Mouse (Mus musculus) forebrain, embryonic 16.5 days (tissue): Measurements from ENCODE around the gene Abca1. TPM values are rescaled to one million over a fixed set of nuclear protein-coding genes. Genes with fewer than 3 reads are reported as not detected.

ENCODE experiments used
- ATAC-seq: fragments of 200-750 bp; cut with Nextera tagmentation; 2 replicates; pipeline ENCODE4 v1.8.0; 2017; ENCODE audit warnings: mild to moderate bottlenecking, moderate library complexity
- H3K27ac ChIP-seq: fragments of 300-500 bp; sonication (generic); 2 replicates; pipeline ENCODE4 v1.5.1; 2014; ENCODE audit warnings: low read length, control low read depth
- H3K27me3 ChIP-seq: fragments of 300-500 bp; sonication (generic); replicated peaks from 2 replicates; pipeline ENCODE4 v1.6.1; 2014; ENCODE audit warnings: low read length; ENCODE audit not compliant: control insufficient read depth, insufficient read depth
- H3K36me3 ChIP-seq: fragments of 300-500 bp; sonication (generic); 2 replicates; pipeline ENCODE4 v1.6.1; 2014; ENCODE audit not compliant: control insufficient read depth, insufficient read depth
- H3K4me1 ChIP-seq: fragments of 300-500 bp; sonication (generic); replicated peaks from 2 replicates; pipeline ENCODE4 v1.6.1; 2014; ENCODE audit warnings: low read length; ENCODE audit not compliant: control insufficient read depth, insufficient read depth
- H3K4me2 ChIP-seq: fragments of 300-500 bp; sonication (generic); 2 replicates; pipeline ENCODE4 v1.6.1; 2014; ENCODE audit warnings: mild to moderate bottlenecking, low read length, control low read depth
- H3K4me3 ChIP-seq: fragments of 300-500 bp; sonication (generic); replicated peaks from 2 replicates; pipeline ENCODE4 v1.5.1; 2014; ENCODE audit warnings: mild to moderate bottlenecking, low read length, control low read depth
- H3K9ac ChIP-seq: fragments of 300-500 bp; sonication (generic); replicated peaks from 2 replicates; pipeline ENCODE4 v1.6.1; 2014; ENCODE audit warnings: low read depth, low read length, control low read depth
- H3K9me3 ChIP-seq: fragments of 300-500 bp; sonication (generic); 2 replicates; pipeline ENCODE4 v1.6.1; 2016; ENCODE audit warnings: low read length; ENCODE audit not compliant: control insufficient read depth
- whole genome bisulfite sequencing: fragments of 180-500 bp; shearing (Covaris S2); extraction: QIAGEN DNeasy Blood & Tissue Kit; methylation state at CpG from one replicate; pipeline ENCODE4 v1.1.7; 2014; 5-methylcytosine and 5-hydroxymethylcytosine counted together
- polyA plus RNA-seq: library from polyadenylated mRNA; unstranded; fragments of >200 nt; fragmentation: Nextera tagmentation; extraction: Ambion mirVana; gene quantifications from 2 replicates; pipeline ENCODE4 v1.2.1, GENCODE M21; 2015

Abca1 gene
- polyA plus RNA-seq, 1 experiment from 2014 or later = 8.9 TPM

- Histone ChIP-seq H3K27me3 (no peaks in the 10 kb centered on the region), H3K36me3 (no peaks in the 10 kb centered on the region), H3K4me1 (peaks cover 2% of the 10 kb centered on the region; the same call in 1 of the 2 replicates), H3K4me3 (no peak overlapping the region), H3K9me3 (no peaks in the 10 kb centered on the region), H3K4me2 (no peak overlapping the region), H3K9ac (no peak overlapping the region), H3K27ac (no peak overlapping the region)
- 74% methylated on average over 4 of the region's 4 CpGs for WGBS
- ATAC-seq = peak; percentile 36; the same call in 1 of the 2 replicates
Observed at GRCm38 (mm10) chr4:53108194-53108593, 51.5 kb downstream of the Abca1 start.

DNA sequence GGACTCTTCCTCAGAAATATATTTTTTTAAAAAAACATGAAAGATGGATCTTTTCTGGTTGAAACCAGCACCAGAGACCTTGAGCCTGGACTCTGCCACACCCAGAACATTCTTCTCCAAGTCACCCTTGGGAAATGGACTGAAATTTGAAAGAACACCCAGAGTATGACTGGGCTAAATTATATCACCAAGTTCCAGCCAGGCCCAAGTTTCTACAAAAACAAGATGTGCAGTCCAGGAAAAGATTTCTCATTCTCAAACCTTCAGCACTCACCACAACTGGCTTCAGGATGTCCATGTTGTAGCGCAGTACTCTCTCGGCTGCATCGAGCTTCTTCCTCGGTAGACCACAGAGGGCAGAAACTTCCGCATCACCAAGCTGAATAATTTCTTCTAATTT lies 53.0 kb downstream of the Abca1 start:
- Histone ChIP-seq H3K36me3 (no peaks in the 10 kb centered on the region), H3K4me2 (no peak overlapping the region), H3K27ac (no peak overlapping the region), H3K27me3 (no peaks in the 10 kb centered on the region), H3K4me1 (peaks cover 2% of the 10 kb centered on the region; the same call in 1 of the 2 replicates), H3K9me3 (no peaks in the 10 kb centered on the region), H3K4me3 (no peak overlapping the region), H3K9ac (no peak overlapping the region)
- no peak for ATAC-seq
- 95% methylated on average over 5 of the region's 5 CpGs for WGBS

- WGBS = 91% methylated on average over 3 of the region's 3 CpGs
- no peak for ATAC-seq
- no peaks in the 10 kb centered on the region for H3K36me3 ChIP-seq
Observed at GRCm38 (mm10) chr4:53106071-53106470, 53.6 kb downstream of the Abca1 start.

GRCm38 (mm10) chr4:53104634-53105033 lies 55.1 kb downstream of the Abca1 start:
- ATAC-seq = no peak
- Histone ChIP-seq H3K27ac (no peak overlapping the region), H3K4me1 (no peaks in the 10 kb centered on the region), H3K9ac (no peak overlapping the region), H3K4me3 (no peak overlapping the region), H3K4me2 (no peak overlapping the region), H3K36me3 (no peaks in the 10 kb centered on the region), H3K9me3 (no peaks in the 10 kb centered on the region), H3K27me3 (no peaks in the 10 kb centered on the region)
- 71% methylated on average over 3 of the region's 3 CpGs for WGBS

More at GRCm38 (mm10) chr4:53106071-53106470, 53.6 kb downstream of the Abca1 start:
- H3K4me3 ChIP-seq = no peak overlapping the region
- no peak overlapping the region for H3K4me2 ChIP-seq
- H3K27me3 ChIP-seq = no peaks in the 10 kb centered on the region
- H3K9ac ChIP-seq = no peak overlapping the region
- H3K4me1 ChIP-seq = peaks cover 2% of the 10 kb centered on the region; the same call in 1 of the 2 replicates
- no peak overlapping the region for H3K27ac ChIP-seq
- no peaks in the 10 kb centered on the region for H3K9me3 ChIP-seq

DNA sequence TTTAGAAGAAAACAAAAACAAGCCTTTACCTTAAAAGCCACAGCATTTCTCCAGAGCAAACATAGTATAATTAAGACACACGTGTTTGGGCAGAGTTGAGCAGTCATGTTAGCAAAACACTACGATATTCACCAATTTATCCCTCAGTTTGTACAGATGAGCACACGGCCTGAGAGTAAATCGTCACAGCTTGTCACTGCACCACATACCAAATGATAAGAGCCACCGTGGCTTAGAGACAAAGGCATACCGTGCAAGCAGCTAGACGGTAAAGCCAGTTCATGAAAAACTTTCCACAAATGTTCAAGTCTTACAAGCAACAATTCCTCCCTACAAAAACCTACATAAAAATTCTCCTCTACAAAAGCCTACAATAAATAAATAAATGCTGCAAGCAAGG lies 57.2 kb downstream of the Abca1 start:
- no peak for ATAC-seq

GRCm38 (mm10) chr4:53101306-53101705 lies 58.4 kb downstream of the Abca1 start:
- H3K4me1 ChIP-seq = no peaks in the 10 kb centered on the region
- H3K9me3 ChIP-seq = no peaks in the 10 kb centered on the region
- no peak overlapping the region for H3K27ac ChIP-seq
- H3K36me3 ChIP-seq = no peaks in the 10 kb centered on the region
- no peak overlapping the region for H3K9ac ChIP-seq
- ATAC-seq = no peak
- no peak overlapping the region for H3K4me3 ChIP-seq
- WGBS = 77% methylated on average over 5 of the region's 5 CpGs
- no peak overlapping the region for H3K4me2 ChIP-seq
- H3K27me3 ChIP-seq = no peaks in the 10 kb centered on the region

More for the DNA sequence above, 57.2 kb downstream of the Abca1 start:
- Histone ChIP-seq H3K27me3 (no peaks in the 10 kb centered on the region), H3K9me3 (no peaks in the 10 kb centered on the region), H3K4me2 (no peak overlapping the region), H3K4me3 (no peak overlapping the region), H3K36me3 (no peaks in the 10 kb centered on the region), H3K9ac (no peak overlapping the region), H3K4me1 (no peaks in the 10 kb centered on the region), H3K27ac (no peak overlapping the region)
- 85% methylated on average over 7 of the region's 7 CpGs for whole genome bisulfite sequencing

- Histone ChIP-seq H3K9me3 (no peaks in the 10 kb centered on the region), H3K9ac (no peak overlapping the region), H3K4me2 (no peak overlapping the region), H3K27ac (no peak overlapping the region), H3K27me3 (no peaks in the 10 kb centered on the region), H3K36me3 (no peaks in the 10 kb centered on the region), H3K4me1 (no peaks in the 10 kb centered on the region), H3K4me3 (no peak overlapping the region)
- WGBS = 90% methylated on average over 9 of the region's 9 CpGs
- ATAC-seq = no peak
Observed at GRCm38 (mm10) chr4:53100492-53100891, 59.2 kb downstream of the Abca1 start.

- ATAC-seq = no peak
- 89% methylated on average over 4 of the region's 4 CpGs for whole genome bisulfite sequencing
- Histone ChIP-seq H3K4me2 (no peak overlapping the region), H3K36me3 (peaks cover 4% of the 10 kb centered on the region; the same call in 1 of the 2 replicates), H3K4me1 (no peaks in the 10 kb centered on the region), H3K27me3 (no peaks in the 10 kb centered on the region), H3K9me3 (no peaks in the 10 kb centered on the region), H3K4me3 (no peak overlapping the region), H3K9ac (no peak overlapping the region), H3K27ac (no peak overlapping the region)
Observed at GRCm38 (mm10) chr4:53094850-53095249, 64.8 kb downstream of the Abca1 start.

GRCm38 (mm10) chr4:53094331-53094730 lies 65.4 kb downstream of the Abca1 start:
- 83% methylated on average over 3 of the region's 3 CpGs for WGBS
- no peak for ATAC-seq
- Histone ChIP-seq H3K36me3 (peaks cover 4% of the 10 kb centered on the region; the same call in 1 of the 2 replicates), H3K9me3 (no peaks in the 10 kb centered on the region), H3K9ac (no peak overlapping the region), H3K4me2 (no peak overlapping the region), H3K27ac (no peak overlapping the region), H3K4me1 (no peaks in the 10 kb centered on the region), H3K4me3 (no peak overlapping the region), H3K27me3 (no peaks in the 10 kb centered on the region)

GRCm38 (mm10) chr4:53093615-53094014 lies 66.1 kb downstream of the Abca1 start:
- Histone ChIP-seq H3K27me3 (no peaks in the 10 kb centered on the region), H3K9me3 (no peaks in the 10 kb centered on the region), H3K27ac (no peak overlapping the region), H3K36me3 (peaks cover 4% of the 10 kb centered on the region; the same call in 1 of the 2 replicates), H3K4me1 (no peaks in the 10 kb centered on the region), H3K9ac (no peak overlapping the region), H3K4me2 (no peak overlapping the region), H3K4me3 (no peak overlapping the region)
- WGBS = 95% methylated on average over 4 of the region's 4 CpGs
- no peak for ATAC-seq
